Mouse (Mus musculus): ENCODE results near the gene Snx33. TPM values are rescaled to one million over a fixed set of nuclear protein-coding genes. Genes with fewer than 3 reads are reported as not detected.

Gene Snx33
- polyA plus RNA-seq, 1 experiment from 2014 or later, result 2.1 TPM

- H3K9me3 ChIP-seq (ENCODE audit: control insufficient read depth, low read length), result no peaks in the 10 kb centered on the region
- 0 out of 2 replicates have a peak, but pooled peaks cover 6% of the 10 kb centered on the region for H3K4me1 ChIP-seq (replicated peaks; ENCODE audit: control insufficient read depth, insufficient read depth, low read length)
- H3K27me3 ChIP-seq (ENCODE audit: control insufficient read depth, insufficient read depth, low read length), result no peaks in the 10 kb centered on the region
- no peak overlapping the region for H3K4me2 ChIP-seq (replicated peaks)
- ATAC-seq (ENCODE audit: low FRiP score), result no peak
- no peak overlapping the region for H3K9ac ChIP-seq
- 66% methylated on average over 9 of the region's 9 CpGs for WGBS
- DNase-seq (ENCODE audit: low spot score), result no peak
- no peak overlapping the region for H3K27ac ChIP-seq
- H3K4me3 ChIP-seq (replicated peaks; ENCODE audit: low read length), result no peak overlapping the region
- no peaks in the 10 kb centered on the region for H3K36me3 ChIP-seq (replicated peaks; ENCODE audit: control insufficient read depth, insufficient read depth)
Observed at GRCm38 (mm10) chr9:56880790-56881189, 47.4 kb downstream of the Snx33 start.

GRCm38 (mm10) chr9:56877284-56877683 is 50.9 kb downstream of the Snx33 start:
- Histone ChIP-seq H3K4me3 (replicated peaks; ENCODE audit: low read length) (no peak overlapping the region), H3K9ac (no peak overlapping the region), H3K4me1 (replicated peaks; ENCODE audit: control insufficient read depth, insufficient read depth, low read length) (0 out of 2 replicates have a peak, but pooled peaks cover 6% of the 10 kb centered on the region), H3K9me3 (ENCODE audit: control insufficient read depth, low read length) (no peaks in the 10 kb centered on the region), H3K36me3 (replicated peaks; ENCODE audit: control insufficient read depth, insufficient read depth) (no peaks in the 10 kb centered on the region), H3K4me2 (replicated peaks) (no peak overlapping the region), H3K27ac (no peak overlapping the region), H3K27me3 (ENCODE audit: control insufficient read depth, insufficient read depth, low read length) (no peaks in the 10 kb centered on the region)
- WGBS, result 77% methylated on average over 5 of the region's 5 CpGs
- no peak for DNase-seq (ENCODE audit: low spot score)
- ATAC-seq (ENCODE audit: low FRiP score), result no peak

GRCm38 (mm10) chr9:56876784-56877183 is 51.4 kb downstream of the Snx33 start:
- Histone ChIP-seq H3K4me3 (replicated peaks; ENCODE audit: low read length) (no peak overlapping the region), H3K9me3 (ENCODE audit: control insufficient read depth, low read length) (no peaks in the 10 kb centered on the region), H3K27me3 (ENCODE audit: control insufficient read depth, insufficient read depth, low read length) (no peaks in the 10 kb centered on the region), H3K9ac (no peak overlapping the region), H3K36me3 (replicated peaks; ENCODE audit: control insufficient read depth, insufficient read depth) (no peaks in the 10 kb centered on the region), H3K27ac (no peak overlapping the region), H3K4me1 (replicated peaks; ENCODE audit: control insufficient read depth, insufficient read depth, low read length) (0 out of 2 replicates have a peak, but pooled peaks cover 6% of the 10 kb centered on the region), H3K4me2 (replicated peaks) (no peak overlapping the region)
- no peak for ATAC-seq (ENCODE audit: low FRiP score)
- DNase-seq (ENCODE audit: low spot score), result no peak
- WGBS, result 36% methylated on average over 9 of the region's 9 CpGs

- H3K4me1 ChIP-seq (replicated peaks; ENCODE audit: control insufficient read depth, insufficient read depth, low read length), result peaks cover 16% of the 10 kb centered on the region; the same call in 1 of the 2 replicates
- no peak overlapping the region for H3K4me2 ChIP-seq (replicated peaks)
- WGBS, result 70% methylated on average over 1 of the region's 1 CpGs
- no peak overlapping the region for H3K4me3 ChIP-seq (replicated peaks; ENCODE audit: low read length)
- no peak for DNase-seq (ENCODE audit: low spot score)
- H3K36me3 ChIP-seq (replicated peaks; ENCODE audit: control insufficient read depth, insufficient read depth), result no peaks in the 10 kb centered on the region
- no peak overlapping the region for H3K27ac ChIP-seq
- no peaks in the 10 kb centered on the region for H3K9me3 ChIP-seq (ENCODE audit: control insufficient read depth, low read length)
- no peak for ATAC-seq (ENCODE audit: low FRiP score)
- no peak overlapping the region for H3K9ac ChIP-seq
- H3K27me3 ChIP-seq (ENCODE audit: control insufficient read depth, insufficient read depth, low read length), result no peaks in the 10 kb centered on the region
Observed at GRCm38 (mm10) chr9:56873097-56873496, 55.1 kb downstream of the Snx33 start.

GRCm38 (mm10) chr9:56872105-56872903 is 55.9 kb downstream of the Snx33 start:
- H3K4me2 ChIP-seq (replicated peaks), result no peak overlapping the region
- H3K27ac ChIP-seq, result no peak overlapping the region
- no peaks in the 10 kb centered on the region for H3K9me3 ChIP-seq (ENCODE audit: control insufficient read depth, low read length)
- H3K36me3 ChIP-seq (replicated peaks; ENCODE audit: control insufficient read depth, insufficient read depth), result no peaks in the 10 kb centered on the region
- DNase-seq (ENCODE audit: low spot score) (no peak), ATAC-seq (ENCODE audit: low FRiP score) (no peak)
- H3K4me3 ChIP-seq (replicated peaks; ENCODE audit: low read length), result no peak overlapping the region
- H3K9ac ChIP-seq, result no peak overlapping the region
- H3K27me3 ChIP-seq (ENCODE audit: control insufficient read depth, insufficient read depth, low read length), result no peaks in the 10 kb centered on the region
- WGBS, result 84% methylated on average over 5 of the region's 5 CpGs
- H3K4me1 ChIP-seq (replicated peaks; ENCODE audit: control insufficient read depth, insufficient read depth, low read length), result peaks cover 16% of the 10 kb centered on the region; the same call in 1 of the 2 replicates

GRCm38 (mm10) chr9:56871191-56871590 is 57.0 kb downstream of the Snx33 start:
- Histone ChIP-seq H3K36me3 (replicated peaks; ENCODE audit: control insufficient read depth, insufficient read depth) (no peaks in the 10 kb centered on the region), H3K4me2 (replicated peaks) (no peak overlapping the region), H3K27me3 (ENCODE audit: control insufficient read depth, insufficient read depth, low read length) (no peaks in the 10 kb centered on the region; the same call in 1 of the 2 replicates), H3K4me1 (replicated peaks; ENCODE audit: control insufficient read depth, insufficient read depth, low read length) (peaks cover 10% of the 10 kb centered on the region; the same call in 1 of the 2 replicates), H3K9me3 (ENCODE audit: control insufficient read depth, low read length) (no peaks in the 10 kb centered on the region), H3K9ac (no peak overlapping the region), H3K27ac (no peak overlapping the region), H3K4me3 (replicated peaks; ENCODE audit: low read length) (no peak overlapping the region)
- ATAC-seq (ENCODE audit: low FRiP score) (no peak), DNase-seq (ENCODE audit: low spot score) (no peak)
- 48% methylated on average over 5 of the region's 5 CpGs for WGBS

GRCm38 (mm10) chr9:56870778-56871177 is 57.4 kb downstream of the Snx33 start:
- H3K36me3 ChIP-seq (replicated peaks; ENCODE audit: control insufficient read depth, insufficient read depth), result no peaks in the 10 kb centered on the region
- 71% methylated on average over 10 of the region's 10 CpGs for WGBS
- H3K4me2 ChIP-seq (replicated peaks), result no peak overlapping the region
- no peak overlapping the region for H3K4me3 ChIP-seq (replicated peaks; ENCODE audit: low read length)
- no peaks in the 10 kb centered on the region for H3K9me3 ChIP-seq (ENCODE audit: control insufficient read depth, low read length)
- no peak for ATAC-seq (ENCODE audit: low FRiP score)
- peaks cover 10% of the 10 kb centered on the region; the same call in 1 of the 2 replicates for H3K4me1 ChIP-seq (replicated peaks; ENCODE audit: control insufficient read depth, insufficient read depth, low read length)
- H3K27me3 ChIP-seq (ENCODE audit: control insufficient read depth, insufficient read depth, low read length), result peaks cover 4% of the 10 kb centered on the region; the same call in 1 of the 2 replicates
- DNase-seq (ENCODE audit: low spot score), result no peak
- no peak overlapping the region for H3K9ac ChIP-seq
- no peak overlapping the region for H3K27ac ChIP-seq

GRCm38 (mm10) chr9:56869552-56869951 is 58.6 kb downstream of the Snx33 start:
- Histone ChIP-seq H3K4me2 (replicated peaks) (no peak overlapping the region), H3K36me3 (replicated peaks; ENCODE audit: control insufficient read depth, insufficient read depth) (no peaks in the 10 kb centered on the region), H3K9me3 (ENCODE audit: control insufficient read depth, low read length) (no peaks in the 10 kb centered on the region), H3K27ac (no peak overlapping the region), H3K4me1 (replicated peaks; ENCODE audit: control insufficient read depth, insufficient read depth, low read length) (peaks cover 10% of the 10 kb centered on the region; the same call in 1 of the 2 replicates), H3K4me3 (replicated peaks; ENCODE audit: low read length) (no peak overlapping the region), H3K9ac (no peak overlapping the region), H3K27me3 (ENCODE audit: control insufficient read depth, insufficient read depth, low read length) (peaks cover 16% of the 10 kb centered on the region)
- ATAC-seq (ENCODE audit: low FRiP score), result no peak
- DNase-seq (ENCODE audit: low spot score), result no peak
- WGBS, result 86% methylated on average over 13 of the region's 13 CpGs

GRCm38 (mm10) chr9:56868292-56868691 is 59.9 kb downstream of the Snx33 start:
- H3K27ac ChIP-seq, result peak overlapping the region; percentile 64
- 28% methylated on average over 6 of the region's 6 CpGs for WGBS
- H3K4me2 ChIP-seq (replicated peaks), result peak overlapping the region; percentile 12; the same call in 1 of the 2 replicates
- no peak overlapping the region for H3K4me3 ChIP-seq (replicated peaks; ENCODE audit: low read length)
- peaks cover 28% of the 10 kb centered on the region for H3K27me3 ChIP-seq (ENCODE audit: control insufficient read depth, insufficient read depth, low read length)
- peaks cover 10% of the 10 kb centered on the region; the same call in 1 of the 2 replicates for H3K4me1 ChIP-seq (replicated peaks; ENCODE audit: control insufficient read depth, insufficient read depth, low read length)
- no peaks in the 10 kb centered on the region for H3K36me3 ChIP-seq (replicated peaks; ENCODE audit: control insufficient read depth, insufficient read depth)
- no peak overlapping the region for H3K9ac ChIP-seq
- H3K9me3 ChIP-seq (ENCODE audit: control insufficient read depth, low read length), result no peaks in the 10 kb centered on the region
- ATAC-seq (ENCODE audit: low FRiP score) (peak; percentile 89), DNase-seq (ENCODE audit: low spot score) (peak; percentile 76)
